Mouse (Mus musculus): ENCODE measurements around the gene Fsd2. TPM values are rescaled to one million over a fixed set of nuclear protein-coding genes. Genes with fewer than 3 reads are reported as not detected.

The Fsd2 gene
- polyA plus RNA-seq, 1 experiment = 2.7 TPM

GRCm38 (mm10) chr7:81575606-81576005 is 8.9 kb upstream of the Fsd2 start:
- 85% methylated on average over 10 of the region's 10 CpGs for WGBS
- DNase-seq = no peak
- no peak overlapping the region for H3K4me3 ChIP-seq (replicated peaks; ENCODE audit: extremely low read depth, low read depth, low read length)
- peaks cover 14% of the 10 kb centered on the region for H3K4me1 ChIP-seq (ENCODE audit: control insufficient read depth, insufficient read depth, low read length)
- TF ChIP-seq POLR2A (IDR thresholded peaks at IDR 0.05; ENCODE audit: borderline replicate concordance, extremely low read depth, low read depth, low read length) = no peak
- TF ChIP-seq CTCF (IDR thresholded peaks at IDR 0.05; ENCODE audit: insufficient read depth, low read length) = no peak

GRCm38 (mm10) chr7:81573821-81574220 is 7.1 kb upstream of the Fsd2 start:
- WGBS = 92% methylated on average over 9 of the region's 9 CpGs
- peaks cover 14% of the 10 kb centered on the region for H3K4me1 ChIP-seq (ENCODE audit: control insufficient read depth, insufficient read depth, low read length)
- TF ChIP-seq POLR2A (IDR thresholded peaks at IDR 0.05; ENCODE audit: borderline replicate concordance, extremely low read depth, low read depth, low read length) = no peak
- no peak for TF ChIP-seq CTCF (IDR thresholded peaks at IDR 0.05; ENCODE audit: insufficient read depth, low read length)
- H3K4me3 ChIP-seq (replicated peaks; ENCODE audit: extremely low read depth, low read depth, low read length) = no peak overlapping the region
- DNase-seq = no peak

DNA sequence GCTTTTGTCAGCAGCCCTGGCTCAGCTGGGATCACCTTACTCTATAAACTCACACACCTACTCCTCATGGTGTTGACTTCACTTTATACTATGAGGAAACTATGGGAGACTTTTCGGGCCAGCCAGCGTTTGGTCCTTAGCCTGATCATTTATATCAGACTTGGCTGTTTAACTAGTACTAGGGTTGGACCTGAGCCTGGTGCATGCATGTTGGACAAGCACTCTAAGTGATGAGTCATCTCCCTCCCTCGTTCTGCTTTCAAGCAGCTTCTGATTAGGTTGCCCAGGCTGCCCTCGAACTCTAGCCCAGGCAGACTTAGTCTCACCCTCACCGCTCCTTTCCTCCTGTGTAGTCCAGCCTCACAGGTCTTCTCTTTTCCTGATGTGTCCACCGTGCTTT is 6.7 kb upstream of the Fsd2 start:
- Histone ChIP-seq H3K4me1 (ENCODE audit: control insufficient read depth, insufficient read depth, low read length) (peaks cover 14% of the 10 kb centered on the region), H3K4me3 (replicated peaks; ENCODE audit: extremely low read depth, low read depth, low read length) (no peak overlapping the region)
- no peak for DNase-seq
- WGBS = 60% methylated on average over 6 of the region's 6 CpGs
- TF ChIP-seq POLR2A (IDR thresholded peaks at IDR 0.05; ENCODE audit: borderline replicate concordance, extremely low read depth, low read depth, low read length) (no peak), CTCF (IDR thresholded peaks at IDR 0.05; ENCODE audit: insufficient read depth, low read length) (no peak)

GRCm38 (mm10) chr7:81572610-81573268 is 6.0 kb upstream of the Fsd2 start:
- Histone ChIP-seq H3K4me3 (replicated peaks; ENCODE audit: extremely low read depth, low read depth, low read length) (peak overlapping the region; percentile 50), H3K4me1 (ENCODE audit: control insufficient read depth, insufficient read depth, low read length) (peaks cover 14% of the 10 kb centered on the region)
- WGBS = 25% methylated on average over 6 of the region's 6 CpGs
- TF ChIP-seq POLR2A (IDR thresholded peaks at IDR 0.05; ENCODE audit: borderline replicate concordance, extremely low read depth, low read depth, low read length) (no peak), CTCF (IDR thresholded peaks at IDR 0.05; ENCODE audit: insufficient read depth, low read length) (no peak)
- no peak for DNase-seq

GRCm38 (mm10) chr7:81571941-81572441 is 5.2 kb upstream of the Fsd2 start:
- peak overlapping the region; percentile 84 for H3K4me3 ChIP-seq (replicated peaks; ENCODE audit: extremely low read depth, low read depth, low read length)
- no peak for DNase-seq
- H3K4me1 ChIP-seq (ENCODE audit: control insufficient read depth, insufficient read depth, low read length) = peaks cover 12% of the 10 kb centered on the region
- 3% methylated on average over 15 of the region's 15 CpGs for WGBS
- no peak for TF ChIP-seq POLR2A (IDR thresholded peaks at IDR 0.05; ENCODE audit: borderline replicate concordance, extremely low read depth, low read depth, low read length)
- no peak for TF ChIP-seq CTCF (IDR thresholded peaks at IDR 0.05; ENCODE audit: insufficient read depth, low read length)

DNA sequence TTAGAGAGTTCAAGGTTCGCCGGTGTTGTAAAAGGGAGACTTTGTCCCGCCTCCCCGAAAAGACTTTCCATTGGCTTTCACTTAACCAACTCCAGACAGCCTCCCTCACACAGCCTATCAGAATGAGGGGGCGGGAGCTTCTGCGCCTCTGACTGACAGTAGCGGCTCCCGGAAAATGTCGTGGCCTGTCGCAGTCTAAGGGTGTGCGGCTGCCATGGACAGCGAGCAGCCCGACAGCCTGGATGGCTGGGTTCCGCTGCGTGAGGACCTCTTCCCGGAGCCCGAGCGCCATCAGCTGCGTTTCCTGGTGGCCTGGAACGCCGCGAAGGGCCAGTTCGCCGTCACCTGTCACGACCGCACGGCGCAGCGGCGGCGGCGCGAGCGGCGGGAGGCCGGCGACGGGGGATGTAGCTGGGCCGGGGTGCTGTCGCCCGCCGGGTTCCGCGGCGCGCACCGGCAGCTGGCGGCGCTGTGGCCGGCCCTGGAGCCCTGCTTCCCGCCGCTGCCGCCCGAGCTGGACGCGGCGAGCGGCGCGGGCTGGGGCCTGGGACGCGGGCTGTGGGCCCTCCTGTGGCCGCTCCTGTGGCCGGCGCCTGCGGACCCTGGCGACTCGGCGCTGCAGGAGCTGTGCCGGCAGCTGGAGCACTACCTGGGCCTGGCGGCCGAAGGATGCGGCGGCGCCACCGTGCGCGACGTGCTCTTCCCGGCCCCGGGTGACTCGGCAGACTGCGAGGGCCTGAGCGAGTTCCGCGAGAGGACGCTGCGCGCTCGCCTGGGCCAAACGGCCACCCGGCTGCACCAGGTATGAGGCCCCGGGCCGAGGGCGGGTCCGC is 4.6 kb upstream of the Fsd2 start, which contains the start of gene Whamm:
Gene Whamm, plus strand, starts transcription at position 159 of the 833 bp plus-strand sequence.
- WGBS = under 1% methylated on average over 96 of the region's 96 CpGs
- peak; percentile 92 for DNase-seq
- peaks cover 12% of the 10 kb centered on the region for H3K4me1 ChIP-seq (ENCODE audit: control insufficient read depth, insufficient read depth, low read length)

GRCm38 (mm10) chr7:81570752-81571107 is 4.0 kb upstream of the Fsd2 start:
- no peak for DNase-seq
- Histone ChIP-seq H3K4me1 (ENCODE audit: control insufficient read depth, insufficient read depth, low read length) (peaks cover 12% of the 10 kb centered on the region), H3K4me3 (replicated peaks; ENCODE audit: extremely low read depth, low read depth, low read length) (peak overlapping the region; percentile 47)
- no peak for TF ChIP-seq POLR2A (IDR thresholded peaks at IDR 0.05; ENCODE audit: borderline replicate concordance, extremely low read depth, low read depth, low read length)
- TF ChIP-seq CTCF (IDR thresholded peaks at IDR 0.05; ENCODE audit: insufficient read depth, low read length) = no peak
- WGBS = 3% methylated on average over 5 of the region's 5 CpGs

More for the DNA sequence above, 4.6 kb upstream of the Fsd2 start, which contains the start of gene Whamm:
- H3K4me3 ChIP-seq (replicated peaks; ENCODE audit: extremely low read depth, low read depth, low read length) = peak within 1 kb of the TSS; percentile 84
- TF ChIP-seq CTCF (IDR thresholded peaks at IDR 0.05; ENCODE audit: insufficient read depth, low read length) = no peak
- TF ChIP-seq POLR2A (IDR thresholded peaks at IDR 0.05; ENCODE audit: borderline replicate concordance, extremely low read depth, low read depth, low read length) = peak; percentile 96

GRCm38 (mm10) chr7:81570271-81570670 is 3.5 kb upstream of the Fsd2 start:
- TF ChIP-seq POLR2A (IDR thresholded peaks at IDR 0.05; ENCODE audit: borderline replicate concordance, extremely low read depth, low read depth, low read length) (no peak), CTCF (IDR thresholded peaks at IDR 0.05; ENCODE audit: insufficient read depth, low read length) (no peak)
- H3K4me1 ChIP-seq (ENCODE audit: control insufficient read depth, insufficient read depth, low read length) = peaks cover 12% of the 10 kb centered on the region
- WGBS = 98% methylated on average over 3 of the region's 3 CpGs
- H3K4me3 ChIP-seq (replicated peaks; ENCODE audit: extremely low read depth, low read depth, low read length) = no peak overlapping the region
- DNase-seq = no peak

DNA sequence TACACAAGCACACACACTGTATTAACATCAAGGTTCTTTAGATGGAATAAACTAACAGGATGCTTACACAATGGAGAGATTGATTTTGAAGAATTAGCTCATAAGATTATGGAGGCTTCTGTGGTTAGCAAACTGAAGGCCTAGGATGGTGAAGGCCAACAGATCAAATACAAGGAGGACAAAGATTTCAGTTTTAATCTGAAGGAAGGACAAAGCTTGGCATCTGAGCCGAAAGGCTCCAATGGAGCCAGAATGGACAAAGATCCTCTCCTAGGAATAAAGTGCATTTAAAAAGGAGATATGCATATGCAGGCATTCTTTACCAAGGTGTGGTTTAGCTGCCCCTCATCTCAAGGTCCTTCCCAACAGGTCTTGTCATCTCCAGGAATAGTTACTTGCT is 3.1 kb upstream of the Fsd2 start:
- TF ChIP-seq CTCF (IDR thresholded peaks at IDR 0.05; ENCODE audit: insufficient read depth, low read length) (no peak), POLR2A (IDR thresholded peaks at IDR 0.05; ENCODE audit: borderline replicate concordance, extremely low read depth, low read depth, low read length) (no peak)
- no peak for DNase-seq
- H3K4me3 ChIP-seq (replicated peaks; ENCODE audit: extremely low read depth, low read depth, low read length) = no peak overlapping the region
- H3K4me1 ChIP-seq (ENCODE audit: control insufficient read depth, insufficient read depth, low read length) = peaks cover 12% of the 10 kb centered on the region
- 100% methylated on average over 1 of the region's 1 CpGs for WGBS

Measured in lung, adult 2 months (tissue).